Mouse (Mus musculus): ENCODE measurements around the gene Tkfc.

DNA sequence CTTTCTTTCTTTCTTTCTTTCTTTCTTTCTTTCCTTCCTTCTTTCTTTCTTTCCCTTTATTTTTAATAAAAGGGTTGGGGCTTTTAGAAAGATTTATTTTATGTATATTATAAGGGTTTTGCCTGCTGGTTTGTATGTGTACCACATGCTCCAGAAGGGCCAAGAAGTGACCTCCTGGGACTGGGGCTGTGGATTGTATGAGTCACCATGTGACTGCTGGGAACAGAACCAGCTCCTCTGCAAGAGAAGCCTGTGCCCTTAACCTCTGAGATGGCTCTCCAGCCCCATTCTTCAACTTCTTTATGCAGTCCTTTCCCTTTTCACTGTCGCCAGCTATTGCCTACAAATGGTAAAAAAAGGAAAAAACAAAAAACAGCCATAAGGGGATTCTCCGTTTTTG is 40.2 kb upstream of the Tkfc start:
- TF ChIP-seq CTCF (IDR thresholded peaks at IDR 0.05; ENCODE audit: low read depth): no peak
- TF ChIP-seq EP300 (optimal IDR thresholded peaks at IDR 0.05): no peak
